Mouse (Mus musculus) midbrain, postnatal 0 days (tissue): ENCODE data around the gene 4931406C07Rik. TPM values are rescaled to one million over a fixed set of nuclear protein-coding genes. Genes with fewer than 3 reads are reported as not detected.

Experiments used
- ATAC-seq: fragments of 200-750 bp; cut with Nextera tagmentation; 2 replicates; pipeline ENCODE4 v1.8.0; 2017; ENCODE audit warnings: moderate number of reproducible peaks, mild to moderate bottlenecking, moderate TSS enrichment, moderate library complexity; ENCODE audit not compliant: low FRiP score
- DNase-seq: peaks from one replicate; pipeline ENCODE4 v3.0.0-alpha.2; 2015; ENCODE audit warnings: low spot score
- H3K27ac ChIP-seq: fragments of 300-500 bp; sonication (generic); 2 replicates; pipeline ENCODE4 v1.5.1; 2014; ENCODE audit warnings: low read depth, mild to moderate bottlenecking, low read length, mixed read lengths
- H3K27me3 ChIP-seq: fragments of 300-500 bp; sonication (generic); 2 replicates; pipeline ENCODE4 v1.6.1; 2014; ENCODE audit warnings: low read length, control low read depth, mixed read lengths; ENCODE audit not compliant: insufficient read depth
- H3K36me3 ChIP-seq: fragments of 300-500 bp; sonication (generic); 2 replicates; pipeline ENCODE4 v1.6.1; 2014; ENCODE audit warnings: low read length, control low read depth, mixed read lengths; ENCODE audit not compliant: insufficient read depth
- H3K4me1 ChIP-seq: fragments of 300-500 bp; sonication (generic); 2 replicates; pipeline ENCODE4 v1.6.1; 2014; ENCODE audit warnings: mild to moderate bottlenecking, control low read depth, antibody characterized with exemption, low read length, mixed read lengths; ENCODE audit not compliant: insufficient read depth
- H3K4me2 ChIP-seq: fragments of 300-500 bp; sonication (generic); 2 replicates; pipeline ENCODE4 v1.6.1; 2014; ENCODE audit warnings: low read depth, mild to moderate bottlenecking, low read length, mixed read lengths; ENCODE audit not compliant: poor library complexity, severe bottlenecking
- H3K4me3 ChIP-seq: fragments of 300-500 bp; sonication (generic); 2 replicates; pipeline ENCODE4 v1.5.1; 2014; ENCODE audit warnings: low read depth, mild to moderate bottlenecking, low read length, moderate library complexity
- H3K9ac ChIP-seq: fragments of 300-500 bp; sonication (generic); replicated peaks from 2 replicates; pipeline ENCODE4 v1.6.1; 2014; ENCODE audit warnings: mild to moderate bottlenecking, low read length, moderate library complexity, mixed read lengths; ENCODE audit not compliant: poor library complexity, severe bottlenecking
- H3K9me3 ChIP-seq: fragments of 300-500 bp; sonication (generic); 2 replicates; pipeline ENCODE4 v1.6.1; 2016; ENCODE audit warnings: low read length, control low read depth
- CTCF ChIP-seq: IDR thresholded peaks from 2 replicates; pipeline ENCODE4 v1.5.1; 2016; ENCODE audit warnings: antibody characterized with exemption, mild to moderate bottlenecking
- WGBS: fragments of 180-500 bp; shearing (Covaris S2); extraction: QIAGEN DNeasy Blood & Tissue Kit; methylation state at CpG from one replicate; pipeline ENCODE4 v1.1.7; 2014; 5-methylcytosine and 5-hydroxymethylcytosine counted together
- polyA plus RNA-seq: library from polyadenylated mRNA; unstranded; fragments of >200 nt; fragmentation: Nextera tagmentation; extraction: Ambion mirVana; gene quantifications from 2 replicates; pipeline ENCODE4 v1.2.1, GENCODE M21; 2015
- total RNA-seq: library from RNA; depleted of rRNA; stranded (reverse); fragments of >200 nt; gene quantifications from 2 replicates; pipeline ENCODE4 v1.2.3, GENCODE M21; 2014

The 4931406C07Rik gene
- total and polyA plus RNA-seq, 2 experiments from 2014 or later = 14.8 to 16.4 TPM

DNA sequence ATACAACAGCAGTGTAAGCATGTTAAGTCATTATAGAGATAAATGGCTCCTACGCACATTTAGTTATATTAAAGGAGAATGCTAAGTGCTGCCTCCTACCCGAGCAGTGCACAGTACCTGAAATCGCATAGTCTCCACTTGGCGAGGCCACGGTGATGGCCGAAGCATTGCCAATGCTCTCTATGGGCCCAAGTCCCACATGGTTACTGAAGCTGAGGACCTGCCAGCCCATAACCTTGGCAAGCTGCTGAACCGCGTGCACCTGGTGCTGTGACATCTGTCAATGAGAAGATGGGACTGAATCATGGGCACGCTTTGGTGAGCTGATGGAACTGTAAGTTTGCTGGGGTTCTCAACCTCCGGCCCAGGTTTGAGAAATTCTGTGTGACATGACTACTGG, 42.8 kb downstream of the 4931406C07Rik start:
- Histone ChIP-seq H3K36me3 (peaks cover 72% of the 10 kb centered on the region), H3K4me2 (no peak overlapping the region), H3K9ac (no peak overlapping the region), H3K4me1 (no peaks in the 10 kb centered on the region), H3K27ac (no peak overlapping the region), H3K27me3 (no peaks in the 10 kb centered on the region), H3K4me3 (no peak overlapping the region), H3K9me3 (no peaks in the 10 kb centered on the region)
- WGBS = 96% methylated on average over 10 of the region's 10 CpGs
- DNase-seq = no peak
- TF ChIP-seq CTCF = no peak
- ATAC-seq = no peak

- TF ChIP-seq CTCF = no peak
- ATAC-seq = no peak
Measured at GRCm38 (mm10) chr9:15261980-15262379, 44.3 kb downstream of the 4931406C07Rik start.

DNA sequence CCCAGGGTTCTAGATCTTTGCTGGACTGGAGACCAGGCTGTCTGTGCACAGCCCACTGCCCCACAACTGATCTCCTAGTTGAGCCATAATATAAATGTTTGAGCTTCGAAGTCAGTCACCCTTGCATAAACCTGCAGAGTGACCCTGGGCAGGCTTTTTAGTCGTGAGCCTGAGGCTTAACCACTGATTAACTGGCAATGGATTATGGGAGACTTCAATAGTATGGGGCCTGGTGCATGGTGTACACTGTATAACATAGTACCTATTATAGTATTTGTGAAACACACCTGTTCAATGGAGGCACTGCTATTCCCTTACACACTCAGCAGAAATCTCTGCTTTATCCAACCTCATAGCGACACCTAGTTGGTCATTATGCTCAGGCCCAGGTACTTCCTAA, 50.0 kb downstream of the 4931406C07Rik start:
- 73% methylated on average over 3 of the region's 3 CpGs for WGBS
- DNase-seq (no peak), ATAC-seq (0 out of 2 replicates have a peak, but pooled peaks have one; percentile 38)
- H3K27me3 ChIP-seq = no peaks in the 10 kb centered on the region
- TF ChIP-seq CTCF = no peak
- H3K4me1 ChIP-seq = no peaks in the 10 kb centered on the region
- peaks cover 15% of the 10 kb centered on the region for H3K36me3 ChIP-seq
- no peak overlapping the region for H3K27ac ChIP-seq
- no peak overlapping the region for H3K4me3 ChIP-seq
- H3K9ac ChIP-seq = no peak overlapping the region
- H3K9me3 ChIP-seq = no peaks in the 10 kb centered on the region
- H3K4me2 ChIP-seq = no peak overlapping the region

More at GRCm38 (mm10) chr9:15261980-15262379, 44.3 kb downstream of the 4931406C07Rik start:
- no peak overlapping the region for H3K27ac ChIP-seq
- DNase-seq = no peak
- no peak overlapping the region for H3K4me3 ChIP-seq
- no peaks in the 10 kb centered on the region for H3K27me3 ChIP-seq
- H3K4me1 ChIP-seq = no peaks in the 10 kb centered on the region
- no peak overlapping the region for H3K9ac ChIP-seq
- peaks cover 65% of the 10 kb centered on the region for H3K36me3 ChIP-seq
- 95% methylated on average over 8 of the region's 8 CpGs for WGBS
- no peak overlapping the region for H3K4me2 ChIP-seq
- H3K9me3 ChIP-seq = no peaks in the 10 kb centered on the region

DNA sequence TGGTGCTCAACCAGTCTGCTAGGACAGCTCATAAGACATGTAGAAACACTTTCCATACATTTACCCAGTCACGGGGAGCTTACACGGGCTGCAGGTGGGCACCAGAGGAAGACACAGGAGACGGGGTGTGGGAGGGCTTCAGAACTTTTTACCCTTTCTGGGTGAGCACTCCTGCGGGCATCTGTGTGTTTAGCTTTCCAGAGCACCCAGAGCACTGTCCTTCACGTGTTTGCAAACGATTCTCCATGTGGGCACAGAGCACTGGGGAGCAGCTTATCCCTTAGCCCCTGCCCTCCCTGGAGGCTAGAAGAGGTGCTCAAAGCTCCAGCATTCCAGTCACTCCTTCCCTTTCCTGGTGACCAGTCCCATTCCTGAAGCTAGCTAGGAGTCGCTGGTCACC, 51.7 kb downstream of the 4931406C07Rik start:
- DNase-seq = no peak
- Histone ChIP-seq H3K27me3 (no peaks in the 10 kb centered on the region), H3K9ac (no peak overlapping the region), H3K4me2 (no peak overlapping the region), H3K9me3 (no peaks in the 10 kb centered on the region), H3K4me1 (no peaks in the 10 kb centered on the region), H3K36me3 (peaks cover 8% of the 10 kb centered on the region), H3K4me3 (no peak overlapping the region), H3K27ac (no peak overlapping the region)
- ATAC-seq = no peak
- TF ChIP-seq CTCF = no peak
- whole genome bisulfite sequencing = 84% methylated on average over 7 of the region's 7 CpGs

DNA sequence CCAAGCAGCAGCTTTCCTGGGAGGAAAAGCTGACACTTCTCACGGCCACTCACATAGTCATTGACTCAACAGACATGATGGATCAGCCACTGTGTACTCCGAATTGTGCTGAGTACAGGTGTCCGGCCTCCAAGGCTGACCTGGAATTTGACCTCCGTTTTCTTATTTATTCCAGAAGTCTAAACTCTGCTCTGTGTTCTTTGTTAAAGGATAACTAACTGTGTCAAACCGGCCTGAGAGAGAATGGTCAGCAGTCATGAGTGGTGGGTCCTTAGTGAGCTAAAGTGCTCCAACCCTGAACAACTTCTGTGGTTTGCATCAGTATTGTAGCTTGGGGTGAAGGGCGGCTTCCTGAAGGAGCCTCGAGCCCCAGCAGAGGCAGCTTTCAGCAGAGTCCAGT, 54.1 kb downstream of the 4931406C07Rik start:
- Histone ChIP-seq H3K4me3 (no peak overlapping the region), H3K27me3 (no peaks in the 10 kb centered on the region), H3K27ac (no peak overlapping the region), H3K9me3 (no peaks in the 10 kb centered on the region; the same call in 1 of the 2 replicates), H3K4me2 (no peak overlapping the region), H3K9ac (no peak overlapping the region), H3K36me3 (no peaks in the 10 kb centered on the region), H3K4me1 (no peaks in the 10 kb centered on the region)
- TF ChIP-seq CTCF = no peak
- DNase-seq (no peak), ATAC-seq (no peak)
- WGBS = 79% methylated on average over 7 of the region's 7 CpGs

GRCm38 (mm10) chr9:15250376-15250775, 55.9 kb downstream of the 4931406C07Rik start:
- no peak for TF ChIP-seq CTCF
- Histone ChIP-seq H3K27me3 (no peaks in the 10 kb centered on the region), H3K4me1 (no peaks in the 10 kb centered on the region), H3K9ac (no peak overlapping the region), H3K27ac (no peak overlapping the region), H3K9me3 (no peaks in the 10 kb centered on the region; the same call in 1 of the 2 replicates), H3K4me3 (no peak overlapping the region), H3K4me2 (no peak overlapping the region), H3K36me3 (no peaks in the 10 kb centered on the region)
- ATAC-seq (no peak), DNase-seq (no peak)
- 78% methylated on average over 7 of the region's 7 CpGs for WGBS
